Mouse (Mus musculus) small intestine, adult 2 months (tissue): ENCODE results near the gene Alk.

ENCODE experiments used
- CTCF ChIP-seq: fragments of 200-500 bp; IDR thresholded peaks from 2 replicates; pipeline ENCODE4 v1.5.1; 2012; ENCODE audit warnings: low read depth, mild to moderate bottlenecking, control low read depth, inconsistent platforms, low read length, moderate library complexity, mixed read lengths; ENCODE audit not compliant: insufficient replicate concordance, insufficient read length; ENCODE audit errors: extremely low read depth
- POLR2A ChIP-seq: fragments of 200-500 bp; IDR thresholded peaks from 2 replicates; pipeline ENCODE4 v1.6.1; 2012; ENCODE audit warnings: low read depth, mild to moderate bottlenecking, control low read depth, inconsistent platforms, low read length, moderate library complexity

DNA sequence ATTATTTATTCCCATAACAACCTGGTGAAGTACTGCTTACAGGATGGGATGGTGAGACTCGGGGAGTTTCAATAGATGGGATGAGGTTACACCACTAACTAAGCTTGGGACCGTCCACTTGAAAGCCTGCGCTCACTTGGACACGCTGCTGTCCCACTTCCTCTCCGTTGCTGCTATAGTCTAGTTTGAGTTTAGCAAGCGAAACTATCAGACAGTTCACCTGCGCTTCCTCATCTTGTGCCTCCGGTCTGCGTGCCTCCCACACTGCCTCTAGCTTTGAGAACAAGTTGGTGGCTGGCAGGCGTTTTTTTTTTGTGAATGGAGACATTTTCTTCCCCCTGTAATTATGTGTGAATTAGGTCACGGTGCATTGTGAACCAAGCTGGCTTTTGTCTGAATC is 639.8 kb downstream of the Alk start:
- TF ChIP-seq POLR2A (no peak), CTCF (no peak)
